Mouse (Mus musculus): ENCODE data around the gene Olfr694.
"Not testable (repeated sequence)": the region's sequence is repeated elsewhere in the genome, so short reads cannot be mapped to it uniquely, and the experiment has no call there.

The Olfr694 gene

GRCm38 (mm10) chr7:106691714-106692113 lies at the start of gene Olfr694:
TSS of gene Olfr694 (minus strand) at chr7:106691814.
- no peak for DNase-seq (ENCODE audit: inconsistent age in 2 of 2, low spot score in 1 of 2)

- DNase-seq (ENCODE audit: inconsistent age in 2 of 2, low spot score in 1 of 2) = no peak
These were observed 45.4 kb upstream of the Olfr694 start for GRCm38 (mm10) chr7:106737028-106737427.

- DNase-seq (ENCODE audit: inconsistent age in 2 of 2, low spot score in 1 of 2) = no peak
These were observed 42.1 kb upstream of the Olfr694 start for GRCm38 (mm10) chr7:106733717-106734116.

- DNase-seq (ENCODE audit: inconsistent age in 2 of 2, low spot score in 1 of 2) = not testable (repeated sequence)
These were observed 34.0 kb upstream of the Olfr694 start for GRCm38 (mm10) chr7:106725654-106726053.

- DNase-seq (ENCODE audit: inconsistent age in 2 of 2, low spot score in 1 of 2) = no peak
These were observed 24.7 kb upstream of the Olfr694 start, which contains the start of gene Olfr695 for GRCm38 (mm10) chr7:106716296-106716695. TSS of gene Olfr695 (minus strand) at chr7:106716396.

GRCm38 (mm10) chr7:106711463-106711862 lies 19.8 kb upstream of the Olfr694 start:
- no peak for DNase-seq (ENCODE audit: inconsistent age in 2 of 2, low spot score in 1 of 2)

GRCm38 (mm10) chr7:106707705-106708104 lies 16.1 kb upstream of the Olfr694 start:
- not testable (repeated sequence) for DNase-seq (ENCODE audit: inconsistent age in 2 of 2, low spot score in 1 of 2)

GRCm38 (mm10) chr7:106696891-106697290 lies 5.3 kb upstream of the Olfr694 start:
- no peak for DNase-seq (ENCODE audit: inconsistent age in 2 of 2, low spot score in 1 of 2)

- no peak for DNase-seq (ENCODE audit: inconsistent age in 2 of 2, low spot score in 1 of 2)
These were observed 1.4 kb upstream of the Olfr694 start for GRCm38 (mm10) chr7:106692976-106693375.

- DNase-seq (ENCODE audit: inconsistent age in 2 of 2, low spot score in 1 of 2) = no peak
These were observed 6.2 kb downstream of the Olfr694 start for GRCm38 (mm10) chr7:106685382-106685781.

- DNase-seq (ENCODE audit: inconsistent age in 2 of 2, low spot score in 1 of 2) = no peak
These were observed 11.1 kb downstream of the Olfr694 start, which contains the start of gene Olfr693 for GRCm38 (mm10) chr7:106680484-106680883. TSS of gene Olfr693 (minus strand) at chr7:106680584.

GRCm38 (mm10) chr7:106652344-106652652 lies 39.3 kb downstream of the Olfr694 start:
- no peak for DNase-seq (ENCODE audit: inconsistent age in 2 of 2, low spot score in 1 of 2)

- no peak for DNase-seq (ENCODE audit: inconsistent age in 2 of 2, low spot score in 1 of 2)
These were observed 39.9 kb downstream of the Olfr694 start for GRCm38 (mm10) chr7:106651555-106652343.

- DNase-seq (ENCODE audit: inconsistent age in 2 of 2, low spot score in 1 of 2) = no peak
These were observed 41.8 kb downstream of the Olfr694 start for GRCm38 (mm10) chr7:106649774-106650173.

- DNase-seq (ENCODE audit: inconsistent age in 2 of 2, low spot score in 1 of 2) = no peak
These were observed 46.4 kb downstream of the Olfr694 start for GRCm38 (mm10) chr7:106645261-106645660.

- DNase-seq (ENCODE audit: inconsistent age in 2 of 2, low spot score in 1 of 2) = no peak
These were observed 47.3 kb downstream of the Olfr694 start for GRCm38 (mm10) chr7:106644222-106644870.

- no peak for DNase-seq (ENCODE audit: inconsistent age in 2 of 2, low spot score in 1 of 2)
These were observed 50.8 kb downstream of the Olfr694 start for GRCm38 (mm10) chr7:106640839-106641238.

- DNase-seq (ENCODE audit: inconsistent age in 2 of 2, low spot score in 1 of 2) = no peak
These were observed 56.1 kb downstream of the Olfr694 start for GRCm38 (mm10) chr7:106635560-106635959.
